Mouse (Mus musculus) heart, embryonic 16.5 days (tissue): Measurements from ENCODE around the gene Tnfaip6. TPM values are rescaled to one million over a fixed set of nuclear protein-coding genes. Genes with fewer than 3 reads are reported as not detected.
A peak's percentile ranks its signal among the peaks of the same experiment; 100 is the strongest.

ENCODE experiments used
- ATAC-seq: fragments of 200-750 bp; cut with Nextera tagmentation; replicated peaks from 2 replicates; pipeline ENCODE4 v1.8.0; 2017; ENCODE audit warnings: moderate number of reproducible peaks; ENCODE audit not compliant: insufficient read depth, low FRiP score; ENCODE audit errors: extremely low read depth
- H3K27ac ChIP-seq: fragments of 300-500 bp; sonication (generic); 2 replicates; pipeline ENCODE4 v1.5.1; 2014; ENCODE audit warnings: mild to moderate bottlenecking, low read length, control low read depth, moderate library complexity
- H3K27me3 ChIP-seq: fragments of 300-500 bp; sonication (generic); 2 replicates; pipeline ENCODE4 v1.6.1; 2014; ENCODE audit warnings: low read length, mixed read lengths; ENCODE audit not compliant: control insufficient read depth, insufficient read depth
- H3K36me3 ChIP-seq: fragments of 300-500 bp; sonication (generic); 2 replicates; pipeline ENCODE4 v1.6.1; 2014; ENCODE audit not compliant: control insufficient read depth, insufficient read depth
- H3K4me1 ChIP-seq: fragments of 300-500 bp; sonication (generic); 2 replicates; pipeline ENCODE4 v1.6.1; 2014; ENCODE audit warnings: low read length, mixed read lengths; ENCODE audit not compliant: control insufficient read depth, insufficient read depth
- H3K4me2 ChIP-seq: fragments of 300-500 bp; sonication (generic); 2 replicates; pipeline ENCODE4 v1.6.1; 2014; ENCODE audit warnings: low read depth, mild to moderate bottlenecking, control low read depth, low read length
- H3K4me3 ChIP-seq: fragments of 300-500 bp; sonication (generic); 2 replicates; pipeline ENCODE4 v1.5.1; 2014; ENCODE audit warnings: mild to moderate bottlenecking, control low read depth, low read length
- H3K9ac ChIP-seq: fragments of 300-500 bp; sonication (generic); 2 replicates; pipeline ENCODE4 v1.6.1; 2014; ENCODE audit warnings: low read length, control low read depth
- H3K9me3 ChIP-seq: fragments of 300-500 bp; sonication (generic); replicated peaks from 2 replicates; pipeline ENCODE4 v1.6.1; 2016; ENCODE audit warnings: low read length; ENCODE audit not compliant: control insufficient read depth
- WGBS: fragments of 180-500 bp; shearing (Covaris S2); extraction: QIAGEN DNeasy Blood & Tissue Kit; methylation state at CpG from one replicate; pipeline ENCODE4 v1.1.7; 2014; 5-methylcytosine and 5-hydroxymethylcytosine counted together
- polyA plus RNA-seq: library from polyadenylated mRNA; unstranded; fragments of >200 nt; fragmentation: Nextera tagmentation; extraction: Ambion mirVana; gene quantifications from 2 replicates; pipeline ENCODE4 v1.2.1, GENCODE M21; 2015

Tnfaip6 gene
- polyA plus RNA-seq, 1 experiment from 2014 or later = 3.1 TPM

DNA sequence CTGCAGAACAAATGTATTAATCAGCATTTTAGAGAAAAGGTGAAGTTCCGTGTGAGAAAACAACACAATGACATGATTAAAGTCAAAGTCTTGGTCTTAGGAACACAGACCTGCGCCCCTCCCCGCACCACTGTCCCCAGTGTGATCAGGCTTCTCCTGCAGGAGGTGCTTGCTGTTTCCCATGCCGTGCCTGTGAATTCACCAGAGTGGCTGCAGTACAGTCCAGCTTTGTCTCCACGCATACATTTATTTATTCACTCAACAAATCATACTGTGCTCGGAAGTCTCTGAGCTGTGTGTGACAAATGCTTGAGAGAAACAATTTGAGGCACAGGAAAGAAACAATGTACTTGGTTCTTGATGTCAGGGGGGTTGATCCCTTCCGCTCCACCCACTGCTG is 21.4 kb upstream of the Tnfaip6 start:
- peak overlapping the region; percentile 46; the same call in 1 of the 2 replicates for H3K9ac ChIP-seq
- H3K27ac ChIP-seq = no peak overlapping the region
- peak overlapping the region; percentile 60 for H3K4me2 ChIP-seq
- H3K4me1 ChIP-seq = peaks cover 9% of the 10 kb centered on the region
- no peak for ATAC-seq
- peak overlapping the region; percentile 26 for H3K4me3 ChIP-seq
- no peaks in the 10 kb centered on the region for H3K27me3 ChIP-seq
- WGBS = 29% methylated on average over 7 of the region's 7 CpGs
- no peaks in the 10 kb centered on the region for H3K36me3 ChIP-seq
- H3K9me3 ChIP-seq = no peaks in the 10 kb centered on the region

DNA sequence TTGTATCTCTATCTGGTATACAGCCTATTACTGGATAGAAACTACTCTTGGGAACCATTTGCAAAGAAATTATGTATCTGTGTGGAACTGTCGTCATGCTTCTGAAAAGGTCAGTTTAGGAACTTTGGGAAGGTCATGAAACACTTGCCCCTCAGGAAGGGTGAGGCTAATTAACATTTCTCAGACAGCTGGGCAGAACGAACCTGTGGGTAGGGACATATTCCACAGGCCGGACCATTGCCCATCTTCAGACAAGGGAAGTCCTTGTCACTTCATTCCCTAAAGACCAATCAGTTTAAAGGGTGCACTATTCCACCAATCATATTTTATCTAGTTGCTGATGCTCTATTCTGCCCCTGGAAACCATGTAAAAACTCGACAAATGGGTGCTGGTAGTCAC is 10.7 kb upstream of the Tnfaip6 start:
- Histone ChIP-seq H3K27me3 (no peaks in the 10 kb centered on the region), H3K4me1 (no peaks in the 10 kb centered on the region), H3K9ac (no peak overlapping the region), H3K4me3 (no peak overlapping the region), H3K9me3 (peaks cover 5% of the 10 kb centered on the region; the same call in 1 of the 2 replicates), H3K4me2 (no peak overlapping the region), H3K36me3 (no peaks in the 10 kb centered on the region), H3K27ac (no peak overlapping the region)
- 82% methylated on average over 4 of the region's 4 CpGs for WGBS
- no peak for ATAC-seq

DNA sequence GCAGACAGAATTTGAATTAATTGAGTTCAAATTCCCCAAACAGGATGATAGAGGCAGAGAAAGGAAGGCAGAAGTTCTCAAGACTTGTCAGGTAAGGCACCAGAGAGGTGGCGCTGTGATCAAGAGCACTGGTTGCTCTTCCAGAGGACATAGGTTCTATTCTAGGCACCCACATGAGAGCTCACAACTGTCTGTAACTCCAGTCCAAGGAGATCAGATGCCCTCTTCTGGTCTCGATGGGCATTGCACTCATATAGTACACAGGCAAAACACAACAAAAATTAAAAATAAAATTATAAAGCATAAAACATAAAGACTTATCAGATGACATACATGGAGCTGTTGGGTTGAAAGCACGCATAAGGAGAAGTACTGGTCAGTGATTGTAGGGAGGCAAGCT is 8.4 kb upstream of the Tnfaip6 start:
- no peak overlapping the region for H3K4me3 ChIP-seq
- 85% methylated on average over 3 of the region's 3 CpGs for WGBS
- no peaks in the 10 kb centered on the region for H3K27me3 ChIP-seq
- no peak overlapping the region for H3K9ac ChIP-seq
- H3K27ac ChIP-seq = no peak overlapping the region
- no peaks in the 10 kb centered on the region for H3K4me1 ChIP-seq
- no peak for ATAC-seq
- H3K4me2 ChIP-seq = no peak overlapping the region
- peaks cover 5% of the 10 kb centered on the region; the same call in 1 of the 2 replicates for H3K9me3 ChIP-seq
- H3K36me3 ChIP-seq = no peaks in the 10 kb centered on the region

DNA sequence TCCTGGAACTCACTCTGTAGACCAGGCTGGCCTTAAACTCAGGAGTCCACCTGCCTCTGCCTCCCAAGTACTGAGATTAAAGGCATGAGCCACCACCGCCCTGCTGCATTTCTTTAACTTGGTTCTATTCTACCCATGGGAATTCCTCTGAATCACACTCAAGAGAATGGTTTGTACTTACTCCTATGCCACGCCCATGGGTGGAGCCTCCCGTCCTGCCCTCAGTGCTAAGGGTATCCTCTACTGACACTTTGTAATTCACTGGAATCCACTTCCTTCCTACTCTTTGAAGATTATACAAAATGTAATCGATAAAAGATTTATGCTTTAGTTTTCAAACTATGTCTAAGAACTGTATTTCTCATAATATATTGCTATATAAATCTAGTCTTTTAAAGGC is 6.3 kb upstream of the Tnfaip6 start:
- Histone ChIP-seq H3K4me2 (no peak overlapping the region), H3K36me3 (no peaks in the 10 kb centered on the region), H3K27ac (no peak overlapping the region), H3K4me1 (no peaks in the 10 kb centered on the region), H3K9me3 (peaks cover 5% of the 10 kb centered on the region; the same call in 1 of the 2 replicates), H3K4me3 (no peak overlapping the region), H3K9ac (no peak overlapping the region), H3K27me3 (no peaks in the 10 kb centered on the region)
- WGBS = 67% methylated on average over 4 of the region's 4 CpGs
- no peak for ATAC-seq

DNA sequence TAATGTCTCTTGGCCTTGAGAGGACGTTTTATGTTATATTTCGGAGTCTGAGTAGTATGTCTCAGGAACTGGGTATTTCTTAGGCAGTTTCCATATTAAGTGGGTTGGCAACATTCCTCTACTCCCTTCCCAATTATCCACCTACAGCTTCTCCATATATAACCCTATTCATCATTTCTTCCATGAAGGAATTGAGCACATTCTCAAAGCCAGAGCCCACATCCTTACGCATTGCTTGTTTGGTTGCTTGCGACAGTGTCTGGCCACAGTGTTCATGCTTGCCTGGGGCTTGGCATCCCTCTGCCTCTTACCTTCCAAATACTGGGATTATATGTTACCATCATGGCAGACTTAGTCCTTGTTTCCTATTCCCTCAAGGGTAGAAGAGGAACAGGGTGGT is 3.2 kb upstream of the Tnfaip6 start:
- Histone ChIP-seq H3K4me2 (no peak overlapping the region), H3K27me3 (no peaks in the 10 kb centered on the region; the same call in 1 of the 2 replicates), H3K9ac (no peak overlapping the region), H3K9me3 (no peaks in the 10 kb centered on the region), H3K4me1 (no peaks in the 10 kb centered on the region), H3K27ac (no peak overlapping the region), H3K4me3 (no peak overlapping the region), H3K36me3 (no peaks in the 10 kb centered on the region)
- no peak for ATAC-seq
- 86% methylated on average over 4 of the region's 4 CpGs for WGBS

DNA sequence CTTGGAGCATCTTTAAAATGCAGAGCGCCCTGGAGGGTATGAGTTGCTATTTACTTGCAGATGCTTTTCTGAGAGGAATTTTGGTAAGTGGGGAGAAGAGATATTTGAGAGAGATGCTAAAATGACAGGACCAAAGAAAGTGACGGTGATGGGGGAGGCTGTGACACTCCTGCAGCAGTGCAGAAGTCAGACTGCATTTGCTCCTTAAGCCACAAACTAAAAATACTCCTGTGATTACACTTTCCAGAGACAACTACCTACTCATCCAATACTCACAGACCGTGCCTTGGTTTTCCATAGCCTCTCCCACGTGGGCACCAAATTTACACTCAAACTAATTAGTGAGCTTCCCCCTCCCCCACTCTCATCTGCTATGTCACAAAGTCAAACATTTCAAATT is 2.7 kb upstream of the Tnfaip6 start:
- Histone ChIP-seq H3K9ac (no peak overlapping the region), H3K9me3 (no peaks in the 10 kb centered on the region), H3K4me2 (no peak overlapping the region), H3K27ac (no peak overlapping the region), H3K4me1 (no peaks in the 10 kb centered on the region), H3K4me3 (no peak overlapping the region), H3K36me3 (no peaks in the 10 kb centered on the region), H3K27me3 (no peaks in the 10 kb centered on the region; the same call in 1 of the 2 replicates)
- 53% methylated on average over 4 of the region's 4 CpGs for WGBS
- no peak for ATAC-seq

DNA sequence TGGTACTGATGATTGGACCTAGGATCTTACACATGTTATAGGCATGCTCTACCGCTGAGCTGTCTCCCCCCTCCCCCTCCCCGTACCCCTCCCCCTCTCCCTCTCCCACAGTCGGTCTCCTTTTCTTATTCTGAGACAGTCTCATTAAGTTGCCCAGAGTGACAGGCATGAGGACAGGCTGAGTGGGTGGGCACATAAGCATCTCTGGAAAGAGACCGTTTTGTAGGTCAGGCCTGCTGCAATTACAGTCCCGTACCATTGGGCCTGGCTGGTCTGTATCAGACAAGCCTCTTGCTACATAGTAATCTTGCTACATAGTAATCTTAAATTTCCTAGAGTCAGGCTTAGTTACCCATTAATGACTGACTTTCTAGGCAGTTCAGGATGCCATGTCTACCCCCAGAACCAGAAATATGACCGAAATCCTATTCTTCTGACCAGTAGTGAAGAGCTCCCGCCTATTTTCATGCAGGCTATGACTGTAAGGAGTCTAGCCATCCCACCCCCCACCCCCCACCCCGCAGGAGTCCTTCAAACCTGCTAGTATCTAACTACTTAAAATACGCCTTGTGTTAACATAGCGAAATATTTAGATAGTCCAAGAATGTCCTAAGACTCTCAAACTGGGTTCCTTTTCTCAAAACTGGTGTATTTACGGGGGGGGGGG is 747 bp upstream of the Tnfaip6 start:
- ATAC-seq = no peak
- Histone ChIP-seq H3K36me3 (no peaks in the 10 kb centered on the region), H3K27me3 (no peaks in the 10 kb centered on the region; the same call in 1 of the 2 replicates), H3K9me3 (no peaks in the 10 kb centered on the region), H3K9ac (no peak overlapping the region), H3K4me1 (no peaks in the 10 kb centered on the region), H3K4me2 (peak overlapping the region; percentile 87), H3K27ac (no peak overlapping the region), H3K4me3 (no peak overlapping the region)
- WGBS = 47% methylated on average over 11 of the region's 11 CpGs

DNA sequence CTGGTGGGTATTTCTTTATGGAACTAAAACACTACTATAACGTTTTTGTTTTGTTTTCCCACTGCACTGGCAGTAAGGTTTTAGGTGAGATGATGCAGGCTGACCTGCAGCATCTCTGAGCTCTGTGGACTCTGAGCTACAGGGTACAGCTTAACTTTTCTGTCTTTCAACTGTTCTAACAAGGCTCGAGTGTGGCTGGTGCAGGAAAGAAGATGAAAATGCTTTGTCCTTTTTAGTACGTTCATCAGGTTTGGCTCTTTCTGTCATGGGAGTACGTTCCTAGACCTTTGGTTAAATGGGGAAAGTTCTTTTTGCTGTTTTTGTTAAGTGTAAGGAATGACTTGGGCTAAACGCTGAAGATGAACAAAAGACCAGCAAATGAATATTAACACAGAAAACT is 749 bp downstream of the Tnfaip6 start:
- Histone ChIP-seq H3K9ac (no peak overlapping the region), H3K36me3 (no peaks in the 10 kb centered on the region), H3K27ac (no peak overlapping the region), H3K9me3 (no peaks in the 10 kb centered on the region), H3K27me3 (no peaks in the 10 kb centered on the region; the same call in 1 of the 2 replicates), H3K4me3 (no peak overlapping the region), H3K4me1 (no peaks in the 10 kb centered on the region), H3K4me2 (peak overlapping the region; percentile 87)
- no peak for ATAC-seq
- WGBS = 58% methylated on average over 5 of the region's 5 CpGs

DNA sequence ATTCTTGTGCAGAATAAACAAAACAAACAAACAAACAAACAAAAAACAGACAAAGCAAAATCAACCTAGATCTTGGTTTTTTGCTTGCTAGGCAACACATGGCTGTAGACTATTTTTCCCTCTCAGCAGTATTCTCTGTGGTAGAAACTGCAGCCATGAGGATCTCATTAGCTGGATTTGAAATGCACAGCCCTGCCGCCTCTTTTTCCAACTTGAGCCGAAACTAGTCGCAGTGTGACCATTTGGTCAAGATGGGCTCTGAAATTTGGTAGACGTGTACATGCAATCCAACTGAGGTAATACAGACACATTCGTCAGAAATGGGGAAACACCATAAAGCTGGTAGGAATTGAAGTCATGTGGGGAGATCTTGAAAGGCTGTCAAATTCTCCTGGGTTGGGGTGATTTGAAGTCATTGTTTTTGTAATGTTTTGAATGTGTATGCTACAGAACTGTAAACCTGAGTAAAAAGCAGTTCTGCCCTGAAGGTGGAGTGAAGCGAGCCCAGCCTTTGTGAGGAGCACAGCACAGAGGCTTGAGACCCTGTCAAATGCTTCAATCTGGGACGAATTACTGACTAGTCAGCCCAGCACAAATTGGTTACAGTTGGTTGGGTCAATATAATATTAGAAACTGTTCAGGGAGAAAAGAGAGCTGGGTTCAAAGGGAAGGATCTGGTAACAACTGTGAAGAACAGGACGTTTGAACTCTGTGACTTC is 1.4 kb downstream of the Tnfaip6 start:
- no peak for ATAC-seq
- H3K9me3 ChIP-seq = no peaks in the 10 kb centered on the region
- H3K36me3 ChIP-seq = no peaks in the 10 kb centered on the region
- 76% methylated on average over 8 of the region's 8 CpGs for WGBS
- no peak overlapping the region for H3K9ac ChIP-seq
- H3K27me3 ChIP-seq = no peaks in the 10 kb centered on the region; the same call in 1 of the 2 replicates
- no peaks in the 10 kb centered on the region for H3K4me1 ChIP-seq
- H3K4me2 ChIP-seq = no peak overlapping the region
- H3K27ac ChIP-seq = no peak overlapping the region
- no peak overlapping the region for H3K4me3 ChIP-seq
